Mouse (Mus musculus) B cell, adult 2 months (primary cell): ENCODE data around the gene Dapl1.

Experiments
- DNase-seq, 2 experiments: peaks; one replicate each; pipeline ENCODE4 v3.0.0; 2022

Gene Dapl1

DNA sequence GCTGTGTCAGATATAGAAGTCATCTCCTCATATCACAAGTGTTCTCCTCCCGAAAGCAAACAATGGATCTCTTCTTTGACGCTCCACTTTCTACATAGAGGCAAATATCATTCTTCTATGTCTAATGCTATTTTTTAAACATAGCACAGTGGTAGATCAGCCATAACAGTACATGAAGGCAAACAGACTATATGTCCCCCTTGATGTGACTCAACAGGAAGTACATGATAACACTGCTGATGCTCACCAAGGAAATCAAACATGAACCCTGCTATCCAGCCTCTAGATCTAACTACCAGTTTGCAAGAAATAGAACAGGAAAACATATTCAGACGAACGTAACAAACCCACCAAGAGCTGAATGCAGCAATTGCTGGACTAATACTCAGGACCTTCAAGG is 10.1 kb upstream of the Dapl1 start:
- DNase-seq: no peak

- no peak for DNase-seq
Observed at GRCm38 (mm10) chr2:59485080-59485479, 627 bp downstream of the Dapl1 start.

DNA sequence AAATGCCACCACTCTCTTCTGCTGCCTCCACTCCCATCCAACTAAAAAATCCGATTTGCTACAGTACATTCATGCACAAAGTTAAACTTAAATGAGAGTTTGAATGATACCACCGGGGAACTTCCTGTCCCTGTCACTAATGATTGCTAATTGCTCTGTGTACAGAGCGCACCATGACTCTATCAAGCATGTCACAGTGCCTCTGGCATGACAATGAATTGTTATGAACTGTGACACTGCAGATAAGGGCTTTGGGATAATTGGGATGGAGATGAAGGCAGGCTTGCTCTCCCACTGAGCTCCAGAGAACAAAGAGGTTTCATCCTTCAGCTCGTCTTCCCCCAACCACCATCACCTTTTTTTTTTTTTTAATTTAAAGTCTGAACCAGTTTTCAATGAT is 1.2 kb downstream of the Dapl1 start:
- DNase-seq: no peak

DNA sequence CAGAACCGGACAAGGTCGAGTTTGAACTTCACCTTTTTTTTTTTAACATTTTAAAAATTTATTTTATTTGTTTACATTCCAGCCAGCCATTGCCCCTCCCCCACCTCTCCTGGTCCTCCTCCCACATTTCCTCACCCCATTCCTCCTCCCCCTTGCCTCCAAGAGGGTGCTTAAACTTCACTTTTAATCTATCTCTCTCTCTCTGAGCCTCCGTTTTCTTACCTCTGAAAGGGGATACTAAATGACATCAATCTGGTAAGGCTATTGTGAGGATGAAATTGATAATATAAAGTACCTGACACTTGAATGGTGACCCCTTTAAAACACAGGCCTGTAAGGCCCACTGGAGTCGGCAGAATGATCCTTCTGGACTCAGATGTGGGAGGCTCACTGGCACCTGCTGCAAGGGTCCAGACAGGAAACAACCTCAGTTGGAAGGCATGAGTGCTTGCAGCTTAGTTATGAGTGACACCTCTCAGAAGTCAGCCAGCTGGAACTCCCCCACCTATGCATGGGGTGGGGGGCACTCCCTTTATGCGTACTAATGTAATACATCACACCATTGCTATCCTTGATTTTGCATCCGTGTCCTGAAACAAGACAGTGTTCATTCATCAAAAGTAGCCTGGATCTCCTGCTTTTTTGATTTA is 1.9 kb downstream of the Dapl1 start:
- DNase-seq: no peak

DNA sequence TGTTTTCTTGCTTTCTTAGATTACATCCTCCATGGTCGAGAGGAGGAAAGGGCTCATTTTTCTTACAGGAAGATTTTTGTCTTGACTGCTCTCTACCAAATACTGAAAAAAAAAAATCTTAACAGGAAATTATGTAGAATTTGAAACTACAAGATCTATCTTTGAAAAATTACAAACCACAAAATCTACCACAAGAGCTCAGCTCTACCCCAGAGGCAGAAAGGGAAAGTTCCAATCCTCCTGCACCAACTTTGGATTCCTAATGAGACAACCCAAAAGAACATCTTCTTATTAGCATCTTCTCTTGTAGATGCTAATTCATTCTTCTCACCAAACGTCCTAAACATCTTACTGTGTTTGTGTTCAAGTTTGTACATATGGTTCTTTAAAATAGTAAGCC is 3.8 kb downstream of the Dapl1 start:
- no peak for DNase-seq

DNA sequence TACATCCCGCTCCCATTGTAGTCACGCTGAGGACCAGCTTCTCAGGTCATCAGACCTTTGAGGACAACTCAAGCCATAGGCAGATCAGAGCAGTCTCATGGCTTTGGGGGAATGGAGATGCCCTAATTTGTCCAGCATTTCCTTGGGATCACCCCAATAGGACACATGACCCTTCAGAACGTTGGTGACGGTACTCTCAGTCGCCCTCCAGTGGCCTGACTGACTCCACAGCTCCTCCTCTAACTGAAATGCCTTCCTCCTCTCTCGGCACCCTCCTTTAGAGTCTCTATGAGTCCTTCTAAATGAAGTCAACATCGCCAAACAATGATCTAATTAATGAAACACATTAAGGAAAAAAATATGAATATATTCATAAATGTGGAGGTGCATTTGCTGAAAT is 5.9 kb downstream of the Dapl1 start:
- DNase-seq: no peak

GRCm38 (mm10) chr2:59493445-59494085 is 9.1 kb downstream of the Dapl1 start:
- no peak for DNase-seq

GRCm38 (mm10) chr2:59499146-59499545 is 14.7 kb downstream of the Dapl1 start:
- DNase-seq: no peak

DNA sequence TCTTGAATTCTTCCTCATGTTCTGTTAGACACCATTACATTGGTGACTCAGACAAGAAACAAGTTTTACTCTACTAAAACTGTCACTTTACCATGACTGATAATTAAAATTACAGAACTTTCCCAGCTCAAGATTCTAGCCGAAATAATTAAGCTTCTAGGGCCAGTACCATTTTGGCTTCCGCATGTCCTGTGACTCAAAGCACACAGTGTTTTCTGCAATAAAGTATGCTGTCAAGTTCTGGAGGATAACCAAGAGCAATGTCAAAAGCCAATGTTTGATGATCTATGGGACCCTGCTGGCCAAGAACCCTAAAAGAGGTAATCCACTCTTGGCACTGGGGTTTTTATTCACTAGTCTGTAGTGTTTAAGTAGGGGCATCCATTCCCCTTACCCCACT is 15.3 kb downstream of the Dapl1 start:
- DNase-seq: no peak

DNA sequence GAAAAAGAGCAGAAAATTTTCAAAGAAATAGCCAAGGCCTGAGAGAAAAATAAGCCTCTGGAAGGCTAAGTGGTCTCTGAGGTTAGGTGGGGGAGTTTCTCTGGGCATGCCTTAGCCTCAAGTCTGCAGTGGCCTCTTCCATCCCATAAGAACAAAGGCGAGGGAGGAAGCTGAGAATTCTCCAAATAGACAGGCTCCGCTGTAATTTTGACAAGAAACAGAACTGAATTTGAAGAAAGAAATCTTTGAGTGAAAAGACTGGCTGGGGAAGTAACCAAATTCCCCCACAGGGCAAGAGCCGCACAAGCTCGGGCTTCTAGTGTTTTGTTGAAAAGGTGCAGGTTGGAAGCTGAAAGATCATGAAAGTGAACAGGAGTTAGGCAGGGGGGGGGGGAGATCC is 24.6 kb downstream of the Dapl1 start:
- no peak for DNase-seq

- DNase-seq: no peak
Observed at GRCm38 (mm10) chr2:59510416-59510815, 26.0 kb downstream of the Dapl1 start.

- no peak for DNase-seq
Observed at GRCm38 (mm10) chr2:59510882-59511281, 26.4 kb downstream of the Dapl1 start.

DNA sequence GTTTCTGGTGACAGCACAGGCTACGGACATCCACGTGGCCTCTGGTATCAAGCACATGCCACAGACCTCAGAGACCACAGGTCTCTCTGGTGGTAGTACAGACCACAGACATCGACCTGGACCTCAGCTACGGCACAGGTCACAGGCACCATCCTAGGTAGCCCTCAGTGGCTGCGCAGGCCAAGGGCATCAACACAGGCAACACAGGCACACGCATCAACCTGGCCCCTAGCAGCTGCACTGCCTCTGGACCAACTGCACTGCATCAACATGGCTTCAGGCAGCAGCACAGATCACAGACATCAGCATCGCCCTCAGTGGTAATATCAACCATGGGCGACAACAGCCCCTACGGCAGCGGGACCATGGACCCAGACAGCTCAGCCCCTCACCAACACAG is 36.2 kb downstream of the Dapl1 start:
- DNase-seq: no peak

DNA sequence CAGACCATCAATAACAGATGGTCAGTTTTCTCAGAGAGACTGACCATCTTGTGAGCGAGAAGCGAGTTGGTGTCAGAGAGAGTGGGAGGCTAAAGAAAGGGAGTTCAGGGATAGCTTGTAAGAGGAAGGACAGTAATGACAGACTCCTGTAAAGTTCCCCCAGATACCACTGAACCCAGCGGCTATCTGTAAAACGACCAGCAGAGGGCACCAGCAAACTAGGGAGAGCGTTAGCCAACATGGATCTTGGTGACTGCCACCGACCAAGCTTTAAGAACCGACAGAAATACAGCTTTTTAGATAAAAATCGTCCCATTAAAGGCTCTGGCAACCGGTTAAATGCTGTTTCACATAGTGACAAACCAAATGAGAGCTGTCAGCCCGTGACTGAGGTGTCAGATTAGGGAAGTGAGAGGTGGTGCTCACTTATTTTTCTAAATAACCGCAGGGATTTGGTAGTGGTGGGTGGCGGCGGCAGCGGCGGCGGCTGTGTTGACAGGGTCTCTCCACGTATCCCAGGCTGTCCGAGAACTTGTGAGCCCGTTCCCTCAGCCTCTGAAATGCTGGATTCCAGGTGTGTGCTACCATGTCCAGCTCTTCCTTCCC is 37.7 kb downstream of the Dapl1 start:
- peak; percentile 59 to 65 for DNase-seq

- DNase-seq: no peak
Observed at GRCm38 (mm10) chr2:59523526-59523925, 39.1 kb downstream of the Dapl1 start.

DNA sequence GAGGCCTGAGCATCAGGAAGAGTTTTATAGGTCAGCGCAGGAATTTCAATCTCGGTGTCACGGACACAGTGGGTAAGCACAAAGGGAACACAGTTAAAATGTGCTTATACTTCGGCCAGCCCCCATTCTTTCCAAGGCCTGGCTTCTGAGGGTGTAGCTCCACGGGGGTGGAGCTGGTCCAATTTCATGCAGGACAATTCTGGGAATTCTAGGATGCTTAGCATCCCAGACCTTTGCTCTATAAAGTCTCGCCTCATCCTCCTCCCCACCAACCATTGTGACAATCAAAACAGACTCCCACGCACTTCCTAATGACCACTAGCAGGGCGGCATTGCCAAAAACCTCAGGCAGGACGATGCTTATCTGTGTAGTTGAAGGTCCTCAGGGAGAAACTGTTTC is 42.4 kb downstream of the Dapl1 start:
- no peak for DNase-seq

- DNase-seq: no peak
Observed at GRCm38 (mm10) chr2:59529574-59530080, 45.2 kb downstream of the Dapl1 start.

DNA sequence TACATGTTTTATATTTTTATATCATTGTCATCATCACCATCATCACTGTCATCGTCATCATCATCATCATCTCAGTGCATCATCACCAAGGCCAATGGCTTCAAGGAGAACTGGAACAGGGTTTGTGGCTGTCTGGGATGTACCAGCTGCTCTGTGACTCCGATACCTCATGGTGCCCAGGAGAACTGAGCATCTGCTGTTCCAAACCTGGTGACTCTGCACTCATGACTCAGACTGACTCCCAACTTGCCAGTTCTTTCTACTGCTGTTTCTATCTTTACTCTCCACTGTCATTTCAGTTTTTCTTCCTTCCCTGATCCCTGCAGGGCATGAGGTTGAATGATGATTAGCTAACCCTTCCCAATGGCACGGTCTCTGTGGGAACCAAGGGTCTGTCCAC is 46.4 kb downstream of the Dapl1 start:
- DNase-seq: no peak

DNA sequence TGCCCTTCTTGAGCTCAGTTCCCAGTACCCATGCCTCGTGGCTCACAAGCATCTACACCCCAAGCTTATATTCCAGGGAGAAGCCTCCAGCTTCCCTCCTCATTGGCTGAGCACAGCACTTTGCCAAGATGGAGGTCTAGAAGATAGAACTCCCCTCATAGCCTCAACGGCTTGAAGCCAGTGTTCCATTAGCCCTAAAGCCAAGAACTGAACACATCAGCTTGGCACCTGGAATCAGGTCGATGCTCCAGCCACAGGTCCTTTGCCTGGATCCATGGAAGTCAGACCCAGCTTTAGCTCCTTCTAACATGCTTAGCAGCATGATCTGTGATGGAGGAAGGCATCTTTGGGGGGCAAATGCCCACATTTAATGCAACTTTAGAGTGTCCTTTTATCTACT is 48.5 kb downstream of the Dapl1 start:
- no peak for DNase-seq

DNA sequence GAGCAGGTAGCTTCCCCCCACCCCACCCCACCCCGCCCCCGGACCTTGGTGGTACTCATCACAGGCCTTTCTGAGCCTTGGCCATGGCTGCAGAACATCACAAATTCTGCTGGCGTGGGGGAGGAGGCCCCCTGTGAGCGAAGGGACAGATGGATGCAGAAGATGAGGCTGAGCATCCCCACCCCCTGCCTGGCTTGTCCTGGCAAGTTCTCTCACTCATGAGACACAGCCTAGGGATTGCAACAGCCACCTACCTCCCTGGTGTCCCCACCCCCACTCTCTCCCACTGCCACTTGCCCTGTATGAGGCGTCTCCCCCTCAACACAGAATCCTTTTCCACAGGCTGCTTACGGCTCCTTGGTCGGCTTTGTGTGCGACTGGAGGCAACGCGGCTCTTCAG is 49.1 kb downstream of the Dapl1 start:
- DNase-seq: no peak

DNA sequence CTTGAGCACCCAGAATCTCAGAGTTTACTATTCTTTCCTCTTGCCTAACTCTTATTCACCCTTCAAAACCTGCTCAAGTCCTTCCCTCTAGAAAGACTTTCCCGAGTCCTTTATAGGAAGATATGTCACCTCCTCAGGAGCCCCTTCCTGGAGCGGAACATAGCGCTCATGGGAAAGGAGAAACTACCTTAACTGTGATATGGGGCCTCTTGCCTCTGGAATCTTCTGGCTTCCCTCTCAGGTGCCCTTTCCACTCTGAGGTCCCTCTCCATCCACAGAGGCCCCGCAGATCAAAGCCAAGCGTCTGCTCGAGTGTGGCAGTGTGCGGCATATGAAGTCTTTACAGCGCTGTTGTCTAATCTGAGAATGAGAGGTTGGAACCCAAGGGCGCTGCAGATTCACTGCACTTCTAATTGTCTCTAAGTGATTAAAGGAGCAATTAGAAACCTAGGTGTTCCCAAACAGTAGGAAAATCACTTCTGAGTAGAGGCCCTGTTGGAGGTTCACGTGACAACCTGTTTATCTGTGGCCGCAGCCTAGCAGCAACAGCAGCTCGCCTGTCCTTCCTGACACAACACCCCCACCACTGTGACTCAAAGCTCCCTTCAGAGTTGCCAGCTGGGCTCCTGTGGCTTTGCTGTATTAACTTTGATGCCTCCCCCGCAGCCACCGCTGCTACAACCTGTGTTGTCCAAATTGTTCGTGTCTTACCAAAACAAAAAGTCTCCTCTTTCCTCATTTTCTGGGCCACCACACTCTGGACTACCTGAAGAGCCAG is 49.7 kb downstream of the Dapl1 start:
- DNase-seq: no peak

DNA sequence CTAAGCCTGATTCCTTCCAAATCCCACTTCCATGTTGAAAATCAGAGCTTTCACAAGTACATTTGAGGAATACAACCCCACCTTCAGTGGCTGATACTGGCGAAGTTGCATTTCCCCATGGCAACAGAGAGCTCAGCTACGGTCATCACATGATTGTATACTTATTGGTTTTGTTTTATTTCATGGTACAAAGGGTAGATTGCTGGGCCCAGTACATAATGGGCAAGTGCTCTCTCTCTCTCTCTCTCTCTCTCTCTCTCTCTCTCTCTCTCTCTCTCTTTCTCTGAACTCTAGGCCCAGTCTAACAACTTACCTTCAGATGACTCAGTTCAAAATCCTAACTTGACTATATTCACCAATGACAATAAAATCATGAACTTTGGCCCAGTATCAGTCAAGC is 52.5 kb downstream of the Dapl1 start:
- no peak for DNase-seq

DNA sequence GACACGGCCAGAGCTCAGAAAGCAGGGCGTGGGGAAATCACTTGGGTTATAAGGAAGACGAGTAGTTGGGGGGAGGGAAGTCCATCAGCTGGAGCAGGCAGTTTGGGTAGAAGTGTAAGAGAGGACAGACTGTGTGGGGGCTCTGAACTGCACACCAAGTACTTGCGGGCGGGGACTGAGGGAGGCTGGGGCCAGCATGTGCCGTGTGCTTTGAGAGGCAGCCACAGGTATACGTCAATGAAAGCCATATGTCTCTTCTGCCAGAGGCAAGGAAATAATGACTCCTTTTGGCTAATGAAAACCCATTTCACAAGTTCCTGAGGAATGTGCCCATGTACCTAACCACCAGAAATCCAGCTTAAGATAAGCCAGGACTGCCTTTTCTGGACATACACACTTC is 53.6 kb downstream of the Dapl1 start:
- DNase-seq: no peak

DNA sequence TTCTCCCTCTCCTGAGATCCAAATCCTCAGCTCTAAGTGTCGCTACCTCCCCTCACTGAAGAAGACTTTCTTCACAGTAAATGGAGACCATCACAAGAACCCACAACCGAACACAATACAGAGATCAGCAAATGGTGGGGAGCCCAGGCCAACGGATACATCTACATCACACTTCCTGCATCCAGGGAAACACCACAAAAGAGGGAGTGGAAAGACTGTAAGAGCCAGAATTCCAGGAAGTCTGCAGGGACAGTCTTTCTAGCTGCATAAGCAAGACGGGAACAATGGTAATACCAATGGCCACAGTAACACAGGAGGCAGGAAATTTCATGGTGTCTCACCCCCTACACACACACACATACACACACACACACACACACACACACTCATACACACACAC is 55.3 kb downstream of the Dapl1 start:
- DNase-seq: no peak
